Mouse (Mus musculus) heart, embryonic 11.5 days (tissue): ENCODE results near the gene Arhgap24. TPM values are rescaled to one million over a fixed set of nuclear protein-coding genes. Genes with fewer than 3 reads are reported as not detected.
A peak's percentile ranks its signal among the peaks of the same experiment; 100 is the strongest.

Experiments used
- ATAC-seq: fragments of 200-750 bp; cut with Nextera tagmentation; replicated peaks from 2 replicates; pipeline ENCODE4 v1.8.0; 2017; ENCODE audit warnings: moderate library complexity; ENCODE audit not compliant: insufficient number of reproducible peaks, low FRiP score, low TSS enrichment
- H3K27ac ChIP-seq: fragments of 300-500 bp; sonication (generic); 2 replicates; pipeline ENCODE4 v1.5.1; 2014; ENCODE audit warnings: mild to moderate bottlenecking, low read depth, low read length
- H3K27me3 ChIP-seq: fragments of 300-500 bp; sonication (generic); 2 replicates; pipeline ENCODE4 v1.6.1; 2014; ENCODE audit warnings: mild to moderate bottlenecking, low read length, mixed read lengths; ENCODE audit not compliant: control insufficient read depth, insufficient read depth
- H3K36me3 ChIP-seq: fragments of 300-500 bp; sonication (generic); 2 replicates; pipeline ENCODE4 v1.6.1; 2014; ENCODE audit warnings: mild to moderate bottlenecking, low read length, moderate library complexity, mixed read lengths; ENCODE audit not compliant: control insufficient read depth, insufficient read depth
- H3K4me1 ChIP-seq: fragments of 300-500 bp; sonication (generic); 2 replicates; pipeline ENCODE4 v1.6.1; 2014; ENCODE audit warnings: low read length; ENCODE audit not compliant: control insufficient read depth, insufficient read depth
- H3K4me2 ChIP-seq: fragments of 300-500 bp; sonication (generic); 2 replicates; pipeline ENCODE4 v1.6.1; 2014; ENCODE audit warnings: mild to moderate bottlenecking, moderate library complexity
- H3K4me3 ChIP-seq: fragments of 300-500 bp; sonication (generic); 2 replicates; pipeline ENCODE4 v1.5.1; 2014; ENCODE audit warnings: low read depth, low read length
- H3K9ac ChIP-seq: fragments of 300-500 bp; sonication (generic); 2 replicates; pipeline ENCODE4 v1.6.1; 2014; ENCODE audit warnings: mild to moderate bottlenecking, low read depth, low read length, moderate library complexity
- H3K9me3 ChIP-seq: fragments of 300-500 bp; sonication (generic); replicated peaks from 2 replicates; pipeline ENCODE4 v1.6.1; 2016; ENCODE audit warnings: low read length; ENCODE audit not compliant: control insufficient read depth
- WGBS: fragments of 180-500 bp; shearing (Covaris S2); extraction: QIAGEN DNeasy Blood & Tissue Kit; methylation state at CpG from one replicate; pipeline ENCODE4 v1.1.7; 2014; ENCODE audit not compliant: insufficient replicate concordance; 5-methylcytosine and 5-hydroxymethylcytosine counted together
- polyA plus RNA-seq: library from polyadenylated mRNA; unstranded; fragments of >200 nt; fragmentation: Nextera tagmentation; extraction: Ambion mirVana; gene quantifications from 2 replicates; pipeline ENCODE4 v1.2.1, GENCODE M21; 2014

Arhgap24 gene
- polyA plus RNA-seq: 6.2 and 8.7 TPM in 2 replicates

- H3K4me3 ChIP-seq: peak within 1 kb of the TSS; percentile 54
- H3K4me1 ChIP-seq: no peaks in the 10 kb centered on the region
- no peaks in the 10 kb centered on the region for H3K27me3 ChIP-seq
- no peaks in the 10 kb centered on the region for H3K9me3 ChIP-seq
- H3K9ac ChIP-seq: peak within 1 kb of the TSS; percentile 73
- peak; percentile 74 for ATAC-seq
- WGBS: under 1% methylated on average over 44 of the region's 44 CpGs
- H3K27ac ChIP-seq: peak within 1 kb of the TSS; percentile 71
- peak within 1 kb of the TSS; percentile 94 for H3K4me2 ChIP-seq
- no peaks in the 10 kb centered on the region for H3K36me3 ChIP-seq
These were observed at the start of gene Arhgap24 for GRCm38 (mm10) chr5:102481215-102482211. Gene Arhgap24, plus strand, starts transcription at chr5:102481391.

GRCm38 (mm10) chr5:102434182-102434581 lies 47.0 kb upstream of the Arhgap24 start:
- Histone ChIP-seq H3K4me1 (no peaks in the 10 kb centered on the region), H3K9me3 (no peaks in the 10 kb centered on the region), H3K27me3 (no peaks in the 10 kb centered on the region), H3K4me3 (no peak overlapping the region), H3K9ac (no peak overlapping the region), H3K36me3 (no peaks in the 10 kb centered on the region), H3K27ac (no peak overlapping the region), H3K4me2 (no peak overlapping the region)
- 52% methylated on average over 4 of the region's 4 CpGs for WGBS
- ATAC-seq: no peak

- Histone ChIP-seq H3K36me3 (no peaks in the 10 kb centered on the region), H3K27ac (no peak overlapping the region), H3K4me1 (no peaks in the 10 kb centered on the region), H3K4me2 (no peak overlapping the region), H3K9me3 (no peaks in the 10 kb centered on the region), H3K9ac (no peak overlapping the region), H3K27me3 (no peaks in the 10 kb centered on the region), H3K4me3 (no peak overlapping the region)
- 82% methylated on average over 8 of the region's 8 CpGs for WGBS
- no peak for ATAC-seq
These were observed 44.6 kb upstream of the Arhgap24 start for GRCm38 (mm10) chr5:102436581-102436980.

- H3K4me2 ChIP-seq: no peak overlapping the region
- H3K9ac ChIP-seq: no peak overlapping the region
- 76% methylated on average over 9 of the region's 9 CpGs for WGBS
- no peaks in the 10 kb centered on the region for H3K27me3 ChIP-seq
- H3K4me3 ChIP-seq: no peak overlapping the region
- no peak for ATAC-seq
- H3K27ac ChIP-seq: no peak overlapping the region
- no peaks in the 10 kb centered on the region for H3K9me3 ChIP-seq
- H3K36me3 ChIP-seq: no peaks in the 10 kb centered on the region
- no peaks in the 10 kb centered on the region for H3K4me1 ChIP-seq
These were observed 41.9 kb upstream of the Arhgap24 start for GRCm38 (mm10) chr5:102439119-102439877.

- H3K4me1 ChIP-seq: no peaks in the 10 kb centered on the region
- no peak overlapping the region for H3K4me3 ChIP-seq
- no peak for ATAC-seq
- H3K4me2 ChIP-seq: no peak overlapping the region
- no peak overlapping the region for H3K27ac ChIP-seq
- H3K36me3 ChIP-seq: no peaks in the 10 kb centered on the region
- no peaks in the 10 kb centered on the region for H3K27me3 ChIP-seq
- 90% methylated on average over 9 of the region's 9 CpGs for WGBS
- no peak overlapping the region for H3K9ac ChIP-seq
- H3K9me3 ChIP-seq: no peaks in the 10 kb centered on the region
These were observed 33.8 kb upstream of the Arhgap24 start for GRCm38 (mm10) chr5:102447436-102447835.

GRCm38 (mm10) chr5:102450897-102451296 lies 30.3 kb upstream of the Arhgap24 start:
- Histone ChIP-seq H3K27me3 (no peaks in the 10 kb centered on the region), H3K4me2 (no peak overlapping the region), H3K4me1 (no peaks in the 10 kb centered on the region), H3K9ac (no peak overlapping the region), H3K36me3 (no peaks in the 10 kb centered on the region), H3K4me3 (no peak overlapping the region), H3K27ac (no peak overlapping the region), H3K9me3 (no peaks in the 10 kb centered on the region)
- ATAC-seq: no peak
- WGBS: 89% methylated on average over 2 of the region's 2 CpGs

- no peaks in the 10 kb centered on the region for H3K27me3 ChIP-seq
- no peak overlapping the region for H3K4me3 ChIP-seq
- H3K36me3 ChIP-seq: no peaks in the 10 kb centered on the region
- no peak overlapping the region for H3K27ac ChIP-seq
- WGBS: 83% methylated on average over 7 of the region's 7 CpGs
- H3K9ac ChIP-seq: no peak overlapping the region
- no peaks in the 10 kb centered on the region for H3K9me3 ChIP-seq
- H3K4me2 ChIP-seq: no peak overlapping the region
- no peak for ATAC-seq
- H3K4me1 ChIP-seq: no peaks in the 10 kb centered on the region
These were observed 29.0 kb upstream of the Arhgap24 start for GRCm38 (mm10) chr5:102452079-102452797.

GRCm38 (mm10) chr5:102453324-102453723 lies 27.9 kb upstream of the Arhgap24 start:
- H3K4me3 ChIP-seq: no peak overlapping the region
- no peaks in the 10 kb centered on the region for H3K9me3 ChIP-seq
- H3K36me3 ChIP-seq: no peaks in the 10 kb centered on the region
- H3K27ac ChIP-seq: no peak overlapping the region
- H3K27me3 ChIP-seq: no peaks in the 10 kb centered on the region
- no peak for ATAC-seq
- H3K4me2 ChIP-seq: no peak overlapping the region
- no peaks in the 10 kb centered on the region for H3K4me1 ChIP-seq
- no peak overlapping the region for H3K9ac ChIP-seq
- 85% methylated on average over 2 of the region's 2 CpGs for WGBS
